Mouse (Mus musculus): ENCODE data around the gene Nav3.
"Not testable (repeated sequence)": the region's sequence is repeated elsewhere in the genome, so short reads cannot be mapped to it uniquely, and the experiment has no call there.

Gene Nav3

DNA sequence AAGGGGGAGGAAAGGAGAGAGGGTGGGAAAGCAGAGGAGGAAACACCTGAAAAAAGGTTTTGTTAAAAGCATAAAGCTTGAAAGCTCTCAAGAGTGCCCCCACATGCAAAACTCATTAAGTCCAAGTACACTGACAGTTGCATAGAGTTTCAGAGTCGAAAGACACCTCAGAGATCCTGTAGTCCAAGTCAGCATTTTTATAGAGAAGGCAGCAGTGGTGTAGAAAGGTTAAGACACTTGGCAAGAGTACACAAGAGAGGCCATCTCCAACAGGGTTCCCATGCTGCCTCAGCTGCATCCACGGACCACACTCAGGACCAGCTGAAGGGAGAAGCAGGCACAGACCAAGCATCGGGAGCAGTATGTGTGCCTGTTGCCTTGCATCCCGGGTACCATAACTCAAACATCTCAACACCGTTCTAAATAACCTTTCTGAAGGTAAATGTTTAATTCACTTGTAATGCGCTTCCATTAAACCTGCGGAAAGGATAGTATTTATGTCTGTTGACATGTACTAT lies 421.4 kb downstream of the Nav3 start:
- DNase-seq = no peak

DNA sequence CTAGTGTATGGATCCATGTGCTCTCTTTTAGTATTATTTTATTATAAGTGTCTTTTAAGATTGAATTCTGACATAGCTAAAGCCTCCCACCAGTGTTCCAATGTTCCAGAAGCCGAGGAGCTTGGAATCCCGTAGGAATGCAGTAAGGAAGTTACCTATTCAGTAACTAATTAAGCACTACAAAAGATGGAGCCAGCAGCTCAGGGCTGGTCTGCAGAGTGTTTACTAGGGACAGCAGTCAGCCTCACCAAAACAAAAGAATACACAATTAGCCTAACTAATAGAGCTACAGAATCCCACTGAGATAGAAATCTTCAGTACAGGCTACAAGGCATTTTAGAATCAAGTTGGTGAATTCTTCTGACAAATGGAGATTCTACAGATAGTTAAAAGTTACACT lies 431.1 kb downstream of the Nav3 start:
- DNase-seq = not testable (repeated sequence)

DNA sequence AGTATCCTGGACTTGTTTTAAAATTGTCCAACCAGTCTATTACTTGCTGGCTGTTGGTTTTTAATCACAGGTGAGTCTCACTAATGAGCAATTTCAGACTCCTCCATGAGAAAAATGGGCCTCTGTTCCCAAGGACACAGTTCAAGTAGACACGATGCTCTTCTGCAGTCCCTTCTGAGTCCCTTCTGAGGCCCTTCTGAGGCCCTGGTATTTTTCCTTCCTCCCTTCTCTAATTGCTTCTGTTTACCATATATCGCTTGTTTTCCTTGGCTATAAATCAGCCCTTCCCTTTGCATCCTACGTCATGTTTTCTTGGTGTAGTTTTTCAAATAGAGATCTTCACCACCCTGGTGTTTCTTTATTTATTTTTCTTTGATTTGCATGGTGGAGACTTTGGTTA lies 433.9 kb downstream of the Nav3 start:
- DNase-seq = no peak

DNA sequence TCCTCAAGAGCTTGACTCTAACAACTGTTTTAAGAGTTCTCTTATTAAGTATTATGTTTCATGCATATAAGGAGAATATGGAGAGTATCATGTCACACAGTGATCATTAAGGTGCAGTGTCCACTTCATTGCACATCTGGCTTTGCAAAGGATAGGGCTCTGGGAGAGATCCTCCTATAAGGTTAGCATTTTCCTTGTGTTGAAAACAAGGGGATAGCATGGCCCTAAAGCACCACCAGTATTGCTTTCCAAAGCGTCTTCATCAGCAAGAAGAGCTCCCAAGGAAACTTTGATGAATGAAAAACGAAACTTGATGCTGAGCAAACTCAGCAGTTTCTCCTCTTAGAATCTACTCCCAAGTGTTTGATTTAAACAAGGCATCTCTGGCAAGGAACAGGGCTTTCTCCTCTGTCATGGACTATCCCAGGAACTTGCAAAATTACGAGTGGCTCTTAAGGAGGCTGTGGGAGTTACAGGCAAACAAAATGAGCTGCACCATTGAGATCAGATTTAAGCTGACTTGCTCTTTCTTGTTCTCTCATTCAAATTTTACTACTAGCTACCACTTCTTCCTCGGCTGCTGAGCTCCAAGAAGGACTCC lies 436.6 kb downstream of the Nav3 start:
- DNase-seq = no peak

DNA sequence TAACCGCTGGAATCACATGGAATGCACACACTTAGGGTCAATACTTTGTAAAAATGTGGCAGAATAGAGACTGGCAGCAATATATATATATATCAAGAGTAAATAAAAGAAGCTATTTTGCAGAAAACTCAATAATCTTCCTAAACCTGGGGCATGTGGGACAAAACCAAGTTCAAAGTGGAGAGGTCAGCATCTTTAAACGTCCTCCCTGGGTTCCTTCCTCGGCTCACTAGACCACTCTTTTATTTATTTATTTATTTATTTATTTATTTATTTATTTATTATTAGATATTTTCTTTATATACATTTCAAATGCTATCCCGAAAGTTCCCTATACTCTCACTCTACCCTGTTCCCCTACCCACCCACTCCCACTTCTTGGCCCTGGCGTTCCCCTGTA lies 454.7 kb downstream of the Nav3 start:
- not testable (repeated sequence) for DNase-seq

DNA sequence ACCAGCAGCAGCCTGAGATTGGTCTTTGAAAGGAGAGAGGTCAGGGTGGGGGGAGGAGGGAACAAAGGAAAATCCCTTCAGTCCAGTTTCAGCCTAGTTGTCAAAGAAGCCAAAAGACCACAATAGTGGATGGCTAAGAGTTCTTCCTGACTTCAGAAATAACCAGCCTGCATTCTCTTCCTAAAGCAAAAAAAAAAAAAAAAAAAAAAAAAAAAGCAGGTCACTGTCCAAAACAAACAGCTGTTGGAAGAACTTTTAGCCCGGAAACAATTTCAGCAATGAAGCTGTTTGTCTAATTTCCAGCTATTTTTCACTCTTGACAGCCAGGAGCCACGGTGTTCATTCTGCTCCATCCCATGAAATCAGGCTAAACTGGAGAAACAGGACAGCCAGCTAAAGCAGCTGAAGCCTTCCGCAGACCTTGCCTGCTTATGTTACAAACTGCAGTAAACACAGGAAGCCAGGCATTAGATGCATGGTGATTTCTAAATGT lies 455.2 kb downstream of the Nav3 start:
- DNase-seq = no peak

GRCm38 (mm10) chr10:109999904-110000303 lies 456.1 kb downstream of the Nav3 start:
- peak in 1 of 2 experiments; percentile 14 for DNase-seq

GRCm38 (mm10) chr10:109994302-109994701 lies 461.7 kb downstream of the Nav3 start:
- DNase-seq = no peak

GRCm38 (mm10) chr10:109985824-109986485 lies 470.0 kb downstream of the Nav3 start:
- no peak for DNase-seq

DNA sequence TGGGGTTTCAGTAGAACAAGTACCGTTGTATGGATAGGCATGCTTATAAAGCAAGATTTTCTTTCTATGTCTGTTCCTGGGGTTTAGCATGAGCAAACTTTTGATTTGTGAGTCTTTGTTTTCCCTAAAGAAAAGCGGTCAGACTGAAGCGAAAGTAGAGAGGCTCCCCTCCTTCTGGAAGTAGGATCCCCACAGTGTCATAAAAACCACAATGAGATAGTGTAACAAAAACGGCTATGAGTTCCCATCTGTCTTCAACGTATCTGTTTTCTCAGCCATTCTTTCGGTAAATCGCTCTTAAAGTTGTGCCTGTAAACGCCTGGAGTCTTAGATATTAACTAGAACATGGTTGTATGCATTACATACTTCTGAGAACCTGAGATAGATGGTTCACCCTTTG lies 479.7 kb downstream of the Nav3 start:
- DNase-seq = no peak

GRCm38 (mm10) chr10:109974177-109974576 lies 481.8 kb downstream of the Nav3 start:
- no peak for DNase-seq

- no peak for DNase-seq
These were observed 482.5 kb downstream of the Nav3 start for GRCm38 (mm10) chr10:109973483-109973882.

- peak in 1 of 2 experiments; percentile 11 for DNase-seq
These were observed 505.7 kb downstream of the Nav3 start for GRCm38 (mm10) chr10:109950296-109950695.

GRCm38 (mm10) chr10:109929319-109929622 lies 526.7 kb downstream of the Nav3 start:
- no peak for DNase-seq

GRCm38 (mm10) chr10:109928547-109929318 lies 527.3 kb downstream of the Nav3 start:
- DNase-seq = no peak

DNA sequence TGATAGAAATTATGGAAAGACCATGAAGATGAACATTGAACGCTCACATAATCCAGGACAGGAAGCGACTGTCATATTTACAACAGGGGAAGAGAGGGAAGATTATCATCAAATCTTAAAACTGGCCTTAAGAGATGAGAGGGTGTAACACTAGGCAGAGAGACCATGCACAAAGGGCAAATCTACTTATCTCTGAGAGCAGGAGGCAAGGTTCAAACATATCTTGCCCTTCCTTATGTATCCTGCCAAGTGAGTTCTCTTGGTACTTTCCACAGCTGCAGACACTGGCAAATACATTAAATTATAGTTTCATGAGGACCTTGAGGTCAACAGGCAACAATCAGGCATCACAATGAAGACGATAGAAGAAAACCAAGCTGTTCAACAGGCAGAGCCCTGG lies 529.9 kb downstream of the Nav3 start:
- no peak for DNase-seq

GRCm38 (mm10) chr10:109924136-109924535 lies 531.9 kb downstream of the Nav3 start:
- DNase-seq = no peak

DNA sequence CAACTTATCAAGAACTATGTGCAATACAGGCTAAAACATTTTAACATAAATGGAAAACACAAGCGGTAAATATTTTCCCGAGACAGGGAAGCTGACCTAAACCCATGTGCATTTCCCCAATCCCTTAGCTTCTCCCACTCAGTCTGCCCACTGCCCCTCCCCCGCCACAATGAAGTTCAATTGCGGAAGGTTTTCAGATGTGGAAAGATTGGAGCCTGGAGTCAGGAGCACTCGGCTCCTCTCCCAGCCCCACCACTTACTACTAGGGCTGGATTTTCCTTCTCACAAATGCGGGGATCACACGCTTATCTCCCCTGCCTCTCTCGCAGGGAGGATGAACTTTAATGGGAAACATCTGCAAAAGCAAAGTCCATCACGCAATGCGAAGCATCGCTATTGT lies 534.6 kb downstream of the Nav3 start:
- DNase-seq = peak; percentile 31 to 47

GRCm38 (mm10) chr10:109920607-109921187 lies 535.3 kb downstream of the Nav3 start:
- peak; percentile 80 to 81 for DNase-seq

DNA sequence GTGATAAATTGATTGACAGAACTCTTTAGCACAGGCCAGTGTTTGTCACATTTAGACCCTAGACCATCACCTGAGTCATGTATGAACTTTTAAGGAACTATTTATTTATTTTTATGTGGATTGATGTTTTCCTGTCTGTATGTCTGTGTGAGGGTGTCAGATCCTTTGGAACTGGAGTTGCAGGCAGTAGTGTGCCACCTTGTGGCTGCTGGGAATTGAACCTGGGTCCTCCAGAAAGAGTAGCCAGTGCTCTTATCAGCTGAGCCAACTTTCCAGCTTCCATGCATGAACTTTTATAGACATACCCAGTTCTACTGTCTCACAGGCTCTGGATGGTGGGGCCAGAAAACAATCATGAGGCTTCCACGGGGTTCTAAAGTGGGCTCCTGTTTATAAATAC lies 536.5 kb downstream of the Nav3 start:
- peak; percentile 16 to 33 for DNase-seq

DNA sequence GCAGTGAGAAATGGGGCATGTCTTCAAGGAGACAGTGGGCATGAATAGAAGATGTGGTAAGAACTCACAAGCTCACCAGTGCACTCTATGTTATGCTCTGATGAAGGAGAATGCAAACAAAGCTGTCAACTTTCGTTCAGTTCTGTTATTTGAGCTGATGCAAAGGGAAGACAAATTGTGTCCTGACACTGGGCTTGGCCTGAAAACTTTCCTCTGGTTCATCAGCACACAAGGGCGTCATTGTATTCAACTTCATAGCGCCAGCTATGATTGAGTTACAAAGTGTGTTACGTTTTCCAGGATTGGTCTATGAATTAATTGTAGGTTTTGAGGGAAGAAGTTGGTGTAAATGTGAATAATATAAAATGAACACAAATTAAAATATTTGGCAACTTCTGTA lies 548.8 kb downstream of the Nav3 start:
- no peak for DNase-seq

DNA sequence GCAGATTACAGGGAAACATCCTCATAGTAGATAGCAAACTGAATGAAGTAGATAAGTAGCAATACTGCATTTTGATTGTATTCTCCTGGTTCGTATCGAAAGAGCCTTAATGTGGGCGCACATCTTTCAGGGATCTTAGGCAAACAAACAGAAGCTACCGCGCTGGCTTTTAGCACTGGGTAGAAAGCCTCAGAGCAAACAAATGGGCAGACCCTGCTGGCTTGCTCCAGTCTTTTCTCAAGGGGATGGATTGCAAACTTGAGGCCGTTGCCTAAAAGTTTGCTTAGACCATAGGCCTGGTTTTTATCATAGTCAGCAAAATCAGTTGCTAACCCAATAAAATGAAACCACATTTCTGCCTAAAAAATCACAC lies 549.6 kb downstream of the Nav3 start:
- DNase-seq = no peak

DNA sequence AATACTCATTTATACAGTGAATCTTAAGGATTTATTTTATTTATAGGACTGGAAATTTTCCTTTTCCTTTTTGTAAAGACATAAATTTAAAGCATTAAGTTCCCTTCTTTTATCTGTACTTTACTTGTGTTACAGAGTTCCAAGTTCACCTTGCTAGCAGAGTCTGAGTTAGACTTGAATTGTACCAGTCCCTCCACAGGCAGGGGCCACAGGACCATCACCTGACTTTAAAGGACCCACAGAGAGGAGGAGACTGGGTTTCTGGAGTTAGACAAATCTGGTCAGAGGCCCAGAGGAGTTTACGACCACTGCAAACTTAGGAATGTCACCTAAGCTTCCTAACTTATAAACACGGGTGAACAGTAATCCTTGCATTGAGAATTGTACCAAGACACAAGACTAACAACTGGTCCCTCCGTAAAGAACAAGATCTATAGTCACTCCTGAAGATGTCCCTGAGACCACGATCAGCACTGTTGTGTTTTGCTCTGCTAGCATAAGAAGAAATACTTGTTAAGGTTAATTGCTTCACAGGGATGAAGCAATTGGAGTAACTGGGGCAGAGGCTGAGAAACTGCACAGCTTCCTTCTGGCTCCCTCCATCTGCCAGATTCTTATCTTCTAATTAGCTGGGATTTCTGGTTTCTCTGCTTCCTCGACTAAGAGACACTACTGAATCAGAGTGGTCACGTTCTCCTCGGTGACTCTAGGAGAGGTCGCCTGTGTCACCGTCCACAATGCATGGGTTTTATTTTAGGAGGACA lies 550.2 kb downstream of the Nav3 start:
- DNase-seq = no peak

All from cerebellum, postnatal 14 days (tissue).